Mouse (Mus musculus) cerebellum, adult 8-10 months (tissue): ENCODE data around the gene St8sia1.

ENCODE experiments used
- DNase-seq: peaks from one replicate; pipeline ENCODE4 v3.0.0; 2022

Gene St8sia1

GRCm38 (mm10) chr6:142908412-142908811 is 55.8 kb downstream of the St8sia1 start:
- no peak for DNase-seq

GRCm38 (mm10) chr6:142895371-142895770 is 68.9 kb downstream of the St8sia1 start:
- DNase-seq: no peak

- no peak for DNase-seq
These were observed 70.5 kb downstream of the St8sia1 start for GRCm38 (mm10) chr6:142893716-142894115.

- DNase-seq: no peak
These were observed 73.9 kb downstream of the St8sia1 start for GRCm38 (mm10) chr6:142890321-142890720.

- no peak for DNase-seq
These were observed 75.1 kb downstream of the St8sia1 start for GRCm38 (mm10) chr6:142888970-142889740.

- DNase-seq: no peak
These were observed 75.9 kb downstream of the St8sia1 start for GRCm38 (mm10) chr6:142888346-142888745.

- no peak for DNase-seq
These were observed 76.9 kb downstream of the St8sia1 start for GRCm38 (mm10) chr6:142887375-142887774.

- no peak for DNase-seq
These were observed 78.7 kb downstream of the St8sia1 start for GRCm38 (mm10) chr6:142885364-142886154.

- DNase-seq: no peak
These were observed 80.1 kb downstream of the St8sia1 start for GRCm38 (mm10) chr6:142884128-142884527.

- DNase-seq: no peak
These were observed 83.3 kb downstream of the St8sia1 start for GRCm38 (mm10) chr6:142880849-142881470.

- DNase-seq: peak; percentile 30
These were observed 85.2 kb downstream of the St8sia1 start for GRCm38 (mm10) chr6:142878744-142879701.

- no peak for DNase-seq
These were observed 87.0 kb downstream of the St8sia1 start for GRCm38 (mm10) chr6:142877221-142877620.

- DNase-seq: no peak
These were observed 87.9 kb downstream of the St8sia1 start for GRCm38 (mm10) chr6:142876279-142876899.

- DNase-seq: no peak
These were observed 90.3 kb downstream of the St8sia1 start for GRCm38 (mm10) chr6:142873795-142874563.

- no peak for DNase-seq
These were observed 94.4 kb downstream of the St8sia1 start for GRCm38 (mm10) chr6:142869715-142870422.

GRCm38 (mm10) chr6:142867471-142868055 is 96.7 kb downstream of the St8sia1 start:
- DNase-seq: peak; percentile 45

- DNase-seq: no peak
These were observed 97.2 kb downstream of the St8sia1 start for GRCm38 (mm10) chr6:142867023-142867422.

- no peak for DNase-seq
These were observed 99.1 kb downstream of the St8sia1 start for GRCm38 (mm10) chr6:142865199-142865598.

GRCm38 (mm10) chr6:142863881-142864280 is 100.4 kb downstream of the St8sia1 start:
- no peak for DNase-seq

- no peak for DNase-seq
These were observed 102.0 kb downstream of the St8sia1 start for GRCm38 (mm10) chr6:142862265-142862664.
